Mouse (Mus musculus): Measurements from ENCODE around the gene Sh3kbp1. TPM values are rescaled to one million over a fixed set of nuclear protein-coding genes. Genes with fewer than 3 reads are reported as not detected.

Gene Sh3kbp1
- polyA plus RNA-seq, 1 experiment from 2014 or later: 36.1 TPM

DNA sequence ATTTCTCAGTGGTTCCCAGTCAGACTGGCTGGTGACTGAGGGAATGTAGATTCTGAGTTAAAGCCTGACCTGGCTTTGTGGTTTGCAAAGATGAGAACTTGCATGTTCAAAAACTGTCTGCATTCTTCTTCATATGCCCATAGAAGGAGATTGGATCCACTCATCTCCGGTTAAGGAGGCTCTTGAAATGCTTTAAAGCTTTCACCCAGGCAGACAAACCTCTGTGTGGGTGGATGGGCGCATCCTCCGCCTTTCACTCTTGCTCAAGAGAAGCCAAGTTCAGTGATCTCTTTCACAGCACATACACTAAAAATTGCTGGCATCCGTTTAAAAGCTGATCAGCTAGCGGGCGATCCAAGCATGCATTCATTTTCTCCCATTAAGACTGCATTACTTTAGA lies 182.4 kb downstream of the Sh3kbp1 start:
- H3K4me3 ChIP-seq: no peak overlapping the region
- ATAC-seq (ENCODE audit: low FRiP score, low read depth): no peak
- H3K9ac ChIP-seq (replicated peaks): no peak overlapping the region
- H3K27me3 ChIP-seq: peaks cover 38% of the 10 kb centered on the region; the same call in 1 of the 2 replicates
- no peaks in the 10 kb centered on the region for H3K36me3 ChIP-seq
- H3K4me2 ChIP-seq (replicated peaks): no peak overlapping the region
- H3K9me3 ChIP-seq: no peaks in the 10 kb centered on the region
- WGBS: 87% methylated on average over 6 of the region's 6 CpGs
- H3K27ac ChIP-seq (replicated peaks): no peak overlapping the region
- H3K4me1 ChIP-seq: no peaks in the 10 kb centered on the region

DNA sequence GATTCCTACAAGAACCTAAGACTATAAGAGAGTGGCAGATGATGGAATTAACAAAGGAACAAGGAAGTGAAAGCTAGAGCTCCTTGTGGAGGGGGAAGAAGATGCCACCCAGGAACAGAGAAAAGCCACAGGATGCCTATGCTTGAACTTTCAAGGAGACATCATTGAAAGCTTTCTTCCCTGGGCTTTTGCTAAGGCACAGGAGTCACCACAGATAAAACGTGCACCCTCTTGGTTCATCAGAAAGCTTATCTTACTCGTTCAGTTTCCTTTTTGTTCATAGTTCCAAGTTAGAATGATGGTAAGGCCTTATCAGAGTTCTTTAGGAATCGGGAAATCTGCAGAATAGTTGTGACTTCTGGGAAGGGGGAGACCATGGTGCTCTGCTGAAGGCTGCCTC lies 183.4 kb downstream of the Sh3kbp1 start:
- no peak for ATAC-seq (ENCODE audit: low FRiP score, low read depth)
- no peak overlapping the region for H3K4me3 ChIP-seq
- H3K27ac ChIP-seq (replicated peaks): no peak overlapping the region
- no peak overlapping the region for H3K4me2 ChIP-seq (replicated peaks)
- no peak overlapping the region for H3K9ac ChIP-seq (replicated peaks)
- H3K4me1 ChIP-seq: no peaks in the 10 kb centered on the region
- WGBS: 85% methylated on average over 3 of the region's 3 CpGs
- H3K9me3 ChIP-seq: no peaks in the 10 kb centered on the region
- no peaks in the 10 kb centered on the region for H3K36me3 ChIP-seq
- H3K27me3 ChIP-seq: peaks cover 34% of the 10 kb centered on the region; the same call in 1 of the 2 replicates

DNA sequence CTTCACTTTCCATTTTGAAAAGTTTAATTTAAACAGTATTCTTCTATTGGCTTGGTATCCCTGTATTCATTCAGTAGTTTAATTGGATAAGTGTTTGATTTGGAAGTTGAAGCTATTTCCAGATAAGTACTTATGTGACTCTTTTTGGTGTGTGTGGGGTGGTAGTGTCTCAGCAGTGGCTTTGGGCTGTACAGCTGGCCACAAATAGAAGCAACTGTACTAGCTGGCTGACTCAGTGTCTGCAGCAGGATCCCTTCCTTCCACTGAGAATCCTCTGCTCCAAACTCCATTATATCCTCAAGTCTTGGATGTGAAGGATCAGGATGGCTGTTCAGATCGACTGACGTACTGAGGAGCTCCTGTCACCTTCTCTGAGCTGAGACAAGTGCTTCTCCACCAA lies 190.4 kb downstream of the Sh3kbp1 start:
- Histone ChIP-seq H3K27me3 (peaks cover 29% of the 10 kb centered on the region), H3K36me3 (no peaks in the 10 kb centered on the region), H3K4me2 (replicated peaks) (no peak overlapping the region), H3K4me1 (no peaks in the 10 kb centered on the region), H3K27ac (replicated peaks) (no peak overlapping the region), H3K9ac (replicated peaks) (no peak overlapping the region), H3K4me3 (no peak overlapping the region), H3K9me3 (no peaks in the 10 kb centered on the region)
- ATAC-seq (ENCODE audit: low FRiP score, low read depth): no peak
- 85% methylated on average over 2 of the region's 2 CpGs for WGBS

DNA sequence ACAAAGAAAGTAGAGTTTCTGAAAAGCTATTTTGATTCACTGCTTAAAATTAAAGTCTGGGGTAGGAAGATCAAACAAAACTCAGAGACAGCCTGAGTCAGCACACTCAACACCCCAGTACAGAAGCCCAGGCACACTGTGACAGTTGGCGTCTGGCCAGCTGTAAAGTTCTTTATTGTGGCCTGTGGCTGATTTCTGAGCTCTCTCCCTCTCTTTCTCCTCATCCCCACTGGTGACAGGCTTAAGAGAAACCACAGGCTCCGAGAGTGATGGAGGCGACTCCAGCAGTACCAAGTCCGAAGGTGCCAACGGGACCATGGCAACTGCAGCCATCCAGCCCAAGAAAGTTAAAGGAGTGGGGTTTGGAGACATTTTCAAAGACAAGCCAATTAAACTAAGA lies 201.1 kb downstream of the Sh3kbp1 start:
- Histone ChIP-seq H3K36me3 (no peaks in the 10 kb centered on the region), H3K27me3 (peaks cover 18% of the 10 kb centered on the region; the same call in 1 of the 2 replicates), H3K27ac (replicated peaks) (no peak overlapping the region), H3K4me1 (0 out of 2 replicates have a peak, but pooled peaks cover 5% of the 10 kb centered on the region), H3K9me3 (no peaks in the 10 kb centered on the region), H3K9ac (replicated peaks) (no peak overlapping the region), H3K4me2 (replicated peaks) (no peak overlapping the region), H3K4me3 (no peak overlapping the region)
- ATAC-seq (ENCODE audit: low FRiP score, low read depth): no peak
- 81% methylated on average over 5 of the region's 5 CpGs for WGBS

DNA sequence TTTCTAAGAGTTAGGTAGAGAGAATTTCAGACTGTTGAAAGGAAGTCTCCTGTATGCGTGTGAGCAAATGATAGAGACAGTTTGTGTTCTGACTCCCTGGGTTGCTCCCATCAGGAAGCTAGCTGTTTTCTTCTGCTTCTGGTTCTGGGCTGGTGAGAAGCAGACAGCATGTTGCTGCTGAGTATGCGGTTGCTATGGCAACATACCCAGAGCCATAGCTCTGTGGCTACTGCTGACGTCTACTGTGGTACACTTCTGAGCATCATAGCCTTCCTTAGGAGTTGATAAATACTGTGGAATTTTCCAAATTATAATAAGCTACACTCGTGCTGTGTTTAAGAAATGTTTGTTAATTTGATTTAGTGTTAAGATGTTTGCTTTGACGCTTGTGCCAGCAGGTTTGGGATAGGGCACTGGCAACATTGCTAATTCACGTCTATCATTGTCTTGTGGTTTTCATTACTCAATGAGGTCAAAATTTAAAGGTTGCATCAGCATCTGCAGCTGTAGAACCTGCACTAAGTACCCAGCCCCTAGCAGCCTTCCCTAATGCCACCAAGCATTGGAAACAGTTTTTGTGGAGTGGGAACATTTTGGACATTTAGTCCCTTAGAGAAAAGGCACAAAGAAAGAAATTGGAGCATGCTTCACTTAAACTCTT lies 202.2 kb downstream of the Sh3kbp1 start:
- H3K9ac ChIP-seq (replicated peaks): no peak overlapping the region
- H3K27ac ChIP-seq (replicated peaks): no peak overlapping the region
- H3K9me3 ChIP-seq: no peaks in the 10 kb centered on the region
- H3K27me3 ChIP-seq: peaks cover 16% of the 10 kb centered on the region; the same call in 1 of the 2 replicates
- H3K4me2 ChIP-seq (replicated peaks): no peak overlapping the region
- 0 out of 2 replicates have a peak, but pooled peaks cover 5% of the 10 kb centered on the region for H3K4me1 ChIP-seq
- H3K4me3 ChIP-seq: no peak overlapping the region
- peak; percentile 70; the same call in 1 of the 2 replicates for ATAC-seq (ENCODE audit: low FRiP score, low read depth)
- no peaks in the 10 kb centered on the region for H3K36me3 ChIP-seq
- WGBS: 59% methylated on average over 6 of the region's 6 CpGs

DNA sequence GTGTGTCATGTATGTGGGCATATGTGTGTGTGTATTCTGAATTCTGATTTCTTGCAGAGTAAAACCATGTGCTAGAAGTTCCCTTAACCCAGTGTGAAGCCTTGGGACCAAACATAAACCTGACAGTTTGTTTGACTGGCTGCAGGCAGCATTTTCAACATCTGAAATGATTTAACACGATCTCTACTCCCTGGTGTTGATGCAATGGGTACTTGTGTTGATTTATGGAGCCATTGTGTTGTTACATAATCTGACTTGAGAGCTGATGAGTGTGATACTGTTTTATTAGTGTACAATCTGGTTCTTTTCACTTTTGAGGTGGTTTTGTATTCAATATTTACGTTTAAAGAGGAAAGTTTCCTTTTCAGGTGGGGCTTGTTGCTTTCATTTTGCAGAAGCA lies 204.1 kb downstream of the Sh3kbp1 start:
- 68% methylated on average over 2 of the region's 2 CpGs for WGBS
- no peaks in the 10 kb centered on the region for H3K9me3 ChIP-seq
- no peak overlapping the region for H3K4me2 ChIP-seq (replicated peaks)
- 0 out of 2 replicates have a peak, but pooled peaks cover 5% of the 10 kb centered on the region for H3K4me1 ChIP-seq
- H3K36me3 ChIP-seq: no peaks in the 10 kb centered on the region
- H3K27ac ChIP-seq (replicated peaks): no peak overlapping the region
- no peak for ATAC-seq (ENCODE audit: low FRiP score, low read depth)
- no peak overlapping the region for H3K4me3 ChIP-seq
- H3K9ac ChIP-seq (replicated peaks): no peak overlapping the region
- H3K27me3 ChIP-seq: peaks cover 19% of the 10 kb centered on the region; the same call in 1 of the 2 replicates

DNA sequence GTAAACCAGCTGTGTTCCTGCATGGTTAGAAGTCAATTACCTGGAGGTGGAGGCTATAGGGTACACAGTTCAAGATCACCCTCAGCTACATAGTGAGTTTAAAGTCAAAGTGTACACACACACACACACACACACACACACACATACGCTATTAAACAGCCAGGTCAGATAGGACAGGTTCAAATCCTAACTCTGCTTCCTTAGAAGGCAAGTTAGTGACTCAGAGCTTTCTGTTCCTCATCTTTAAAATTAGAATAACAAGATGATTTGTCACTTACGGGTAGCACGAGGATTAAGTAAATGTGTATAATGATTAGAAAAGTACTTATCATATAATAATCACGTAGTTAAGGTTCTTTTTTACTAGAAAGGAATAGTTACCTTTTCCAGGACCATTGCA lies 208.2 kb downstream of the Sh3kbp1 start:
- H3K9ac ChIP-seq (replicated peaks): no peak overlapping the region
- peaks cover 31% of the 10 kb centered on the region for H3K27me3 ChIP-seq
- H3K4me3 ChIP-seq: no peak overlapping the region
- no peaks in the 10 kb centered on the region for H3K9me3 ChIP-seq
- no peak for ATAC-seq (ENCODE audit: low FRiP score, low read depth)
- WGBS: 89% methylated on average over 4 of the region's 4 CpGs
- H3K27ac ChIP-seq (replicated peaks): no peak overlapping the region
- H3K4me2 ChIP-seq (replicated peaks): no peak overlapping the region
- no peaks in the 10 kb centered on the region for H3K36me3 ChIP-seq
- H3K4me1 ChIP-seq: no peaks in the 10 kb centered on the region

DNA sequence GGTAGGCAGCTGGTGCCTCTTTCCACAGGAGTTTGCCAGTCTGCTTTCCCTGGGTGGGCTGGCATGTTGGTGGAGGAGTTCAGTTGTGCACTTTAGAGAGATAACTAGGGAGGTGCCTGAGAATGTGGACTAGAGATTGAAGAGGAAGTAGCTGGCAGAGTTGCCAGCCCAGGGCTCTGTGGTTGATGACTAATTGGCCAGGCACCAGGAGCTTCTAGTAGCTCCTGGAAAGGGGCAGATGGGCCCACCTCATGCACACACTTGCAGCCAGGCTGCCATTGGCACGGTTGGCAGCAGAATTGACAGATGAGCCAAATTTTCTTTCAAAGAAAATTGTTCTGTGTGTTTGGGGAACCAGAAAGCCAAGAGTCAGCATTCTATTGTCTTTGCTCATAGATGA lies 210.3 kb downstream of the Sh3kbp1 start:
- 92% methylated on average over 1 of the region's 1 CpGs for WGBS
- no peak for ATAC-seq (ENCODE audit: low FRiP score, low read depth)

DNA sequence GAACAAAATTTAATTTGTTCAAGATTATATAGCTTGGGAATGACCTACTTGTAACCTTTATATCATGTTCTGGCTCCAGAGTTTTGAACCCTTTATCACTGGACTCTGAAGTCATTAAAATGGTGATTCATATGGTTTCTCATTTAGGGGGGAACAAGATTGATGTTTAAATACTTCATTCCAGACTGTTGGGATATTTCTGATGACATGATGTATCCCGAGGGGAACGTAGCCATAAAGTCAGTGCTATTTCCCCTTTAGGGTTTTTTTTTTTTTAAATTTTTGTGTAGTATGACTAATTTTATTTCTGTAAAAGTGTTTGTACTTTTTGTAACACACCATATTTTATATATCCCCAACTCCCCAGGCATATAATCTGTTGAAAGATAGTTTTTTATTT lies 212.7 kb downstream of the Sh3kbp1 start:
- Histone ChIP-seq H3K27ac (replicated peaks) (no peak overlapping the region), H3K4me2 (replicated peaks) (no peak overlapping the region), H3K27me3 (peaks cover 19% of the 10 kb centered on the region), H3K36me3 (no peaks in the 10 kb centered on the region), H3K9ac (replicated peaks) (no peak overlapping the region), H3K4me1 (no peaks in the 10 kb centered on the region), H3K9me3 (no peaks in the 10 kb centered on the region), H3K4me3 (no peak overlapping the region)
- ATAC-seq (ENCODE audit: low FRiP score, low read depth): no peak
- 89% methylated on average over 2 of the region's 2 CpGs for whole genome bisulfite sequencing

More for the DNA sequence above, 210.3 kb downstream of the Sh3kbp1 start:
- H3K4me1 ChIP-seq: no peaks in the 10 kb centered on the region
- no peak overlapping the region for H3K4me3 ChIP-seq
- peaks cover 20% of the 10 kb centered on the region for H3K27me3 ChIP-seq
- no peaks in the 10 kb centered on the region for H3K9me3 ChIP-seq
- no peak overlapping the region for H3K27ac ChIP-seq (replicated peaks)
- H3K4me2 ChIP-seq (replicated peaks): no peak overlapping the region
- H3K9ac ChIP-seq (replicated peaks): no peak overlapping the region
- H3K36me3 ChIP-seq: no peaks in the 10 kb centered on the region

DNA sequence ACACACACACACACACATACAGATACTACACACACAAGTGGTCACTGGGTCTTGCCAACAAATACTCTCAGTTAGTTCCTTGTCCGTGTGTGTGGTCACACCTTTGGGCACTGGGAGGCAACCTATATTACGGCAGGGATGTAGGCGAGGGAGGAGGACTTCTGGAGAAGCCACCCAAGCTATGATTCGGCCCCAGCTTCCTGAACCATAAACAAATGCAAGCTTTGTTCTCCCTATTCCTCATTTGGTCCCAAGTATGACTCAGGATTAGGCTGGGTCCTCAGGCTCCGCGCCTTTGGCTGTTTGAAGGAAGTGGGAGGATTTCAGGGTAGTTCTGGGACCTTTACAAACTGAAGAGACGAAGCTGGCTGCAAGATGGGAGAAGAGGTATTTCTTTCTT lies 213.2 kb downstream of the Sh3kbp1 start:
- no peaks in the 10 kb centered on the region for H3K4me1 ChIP-seq
- no peak overlapping the region for H3K4me3 ChIP-seq

DNA sequence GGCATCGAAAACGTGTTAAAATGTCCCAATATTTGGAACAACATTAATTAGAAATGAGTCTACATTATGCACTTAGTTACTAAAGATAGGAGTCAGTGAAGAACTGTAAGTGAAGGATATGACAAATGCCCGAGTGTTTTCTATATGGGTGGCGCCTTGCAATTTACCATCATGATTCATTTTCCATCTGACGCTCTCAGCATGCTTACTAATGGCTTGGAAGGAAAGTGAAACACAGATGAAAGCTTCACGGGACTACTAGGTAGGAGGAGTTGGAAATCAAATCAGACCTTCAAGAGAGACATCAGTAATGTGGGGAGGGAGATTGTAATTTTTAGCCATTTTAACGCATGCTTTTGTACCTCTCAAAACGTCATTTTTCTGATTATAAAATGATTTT lies 223.7 kb downstream of the Sh3kbp1 start:
- H3K4me3 ChIP-seq: no peak overlapping the region
- no peak overlapping the region for H3K4me2 ChIP-seq (replicated peaks)
- no peak overlapping the region for H3K27ac ChIP-seq (replicated peaks)
- H3K4me1 ChIP-seq: no peaks in the 10 kb centered on the region
- no peak for ATAC-seq (ENCODE audit: low FRiP score, low read depth)
- peaks cover 12% of the 10 kb centered on the region; the same call in 1 of the 2 replicates for H3K27me3 ChIP-seq
- no peak overlapping the region for H3K9ac ChIP-seq (replicated peaks)
- H3K9me3 ChIP-seq: no peaks in the 10 kb centered on the region
- 90% methylated on average over 8 of the region's 8 CpGs for WGBS
- no peaks in the 10 kb centered on the region for H3K36me3 ChIP-seq

More for the DNA sequence above, 213.2 kb downstream of the Sh3kbp1 start:
- WGBS: 77% methylated on average over 7 of the region's 7 CpGs
- no peak overlapping the region for H3K27ac ChIP-seq (replicated peaks)
- no peak overlapping the region for H3K9ac ChIP-seq (replicated peaks)
- no peaks in the 10 kb centered on the region for H3K36me3 ChIP-seq
- no peaks in the 10 kb centered on the region for H3K9me3 ChIP-seq
- H3K4me2 ChIP-seq (replicated peaks): no peak overlapping the region
- peaks cover 15% of the 10 kb centered on the region for H3K27me3 ChIP-seq
- no peak for ATAC-seq (ENCODE audit: low FRiP score, low read depth)

DNA sequence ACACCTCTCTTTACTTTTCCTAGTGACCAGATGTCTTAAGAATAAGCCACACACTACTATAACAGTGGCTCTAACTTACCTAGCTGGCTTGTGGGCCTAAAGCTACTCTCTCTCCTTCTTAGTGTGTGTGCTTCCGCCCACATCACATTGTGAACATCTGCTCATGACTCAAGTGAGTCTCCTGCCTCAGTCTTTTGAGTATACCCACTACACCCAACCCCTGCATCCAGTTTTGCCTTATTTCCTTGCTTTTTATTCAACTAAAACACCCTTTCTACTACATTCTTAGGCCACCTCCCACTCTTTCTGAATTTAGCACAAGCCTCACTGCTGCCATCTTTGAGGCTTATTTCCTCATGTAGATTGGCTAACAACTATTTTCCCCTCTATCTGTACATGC lies 229.8 kb downstream of the Sh3kbp1 start:
- Histone ChIP-seq H3K27ac (replicated peaks) (no peak overlapping the region), H3K4me1 (no peaks in the 10 kb centered on the region), H3K9ac (replicated peaks) (no peak overlapping the region), H3K4me3 (no peak overlapping the region), H3K27me3 (peaks cover 19% of the 10 kb centered on the region; the same call in 1 of the 2 replicates), H3K36me3 (no peaks in the 10 kb centered on the region), H3K4me2 (replicated peaks) (no peak overlapping the region), H3K9me3 (no peaks in the 10 kb centered on the region)
- WGBS: 91% methylated on average over 1 of the region's 1 CpGs
- ATAC-seq (ENCODE audit: low FRiP score, low read depth): no peak

DNA sequence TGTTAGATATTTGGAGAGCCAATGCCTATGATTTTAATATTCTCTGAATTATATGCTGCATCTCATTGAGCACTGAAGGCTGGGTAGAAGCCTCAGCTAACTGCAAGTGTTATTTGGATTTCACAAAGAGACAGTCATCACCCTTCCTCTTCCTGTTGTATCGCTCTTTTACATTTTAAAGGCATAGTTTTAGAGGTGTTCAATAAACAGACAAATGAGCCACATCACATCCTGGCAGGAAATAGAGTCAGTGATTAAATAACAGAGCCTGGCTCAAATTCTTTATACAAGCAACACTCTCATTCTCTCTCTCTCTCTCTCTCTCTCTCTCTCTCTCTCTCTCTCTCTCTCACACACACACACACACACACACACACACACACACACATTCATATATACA lies 231.1 kb downstream of the Sh3kbp1 start:
- Histone ChIP-seq H3K4me3 (no peak overlapping the region), H3K9me3 (no peaks in the 10 kb centered on the region), H3K27me3 (peaks cover 23% of the 10 kb centered on the region; the same call in 1 of the 2 replicates), H3K36me3 (no peaks in the 10 kb centered on the region), H3K27ac (replicated peaks) (no peak overlapping the region), H3K4me1 (no peaks in the 10 kb centered on the region), H3K4me2 (replicated peaks) (no peak overlapping the region), H3K9ac (replicated peaks) (no peak overlapping the region)
- WGBS: 77% methylated on average over 1 of the region's 1 CpGs
- no peak for ATAC-seq (ENCODE audit: low FRiP score, low read depth)

Data from midbrain, embryonic 12.5 days (tissue).